Mouse (Mus musculus) erythroid progenitor cell, adult 5-6 weeks (primary cell): ENCODE data around the gene Gpr152. TPM values are rescaled to one million over a fixed set of nuclear protein-coding genes. Genes with fewer than 3 reads are reported as not detected.

Source experiments
- ATAC-seq: replicated peaks from 2 replicates; pipeline ENCODE4 v1.8.0; 2016; ENCODE audit warnings: moderate number of reproducible peaks, mild to moderate bottlenecking, moderate TSS enrichment, inconsistent platforms; ENCODE audit not compliant: poor library complexity, low FRiP score, severe bottlenecking
- total RNA-seq, 2 experiments: library from RNA; stranded (forward) in 1 of 2; stranded (reverse) in 1 of 2; fragments of 150-400 nt in 1 of 2; fragments of 186-747, 209-891 nt in 1 of 2; gene quantifications; 2 replicates each; pipeline versions ENCODE4 v1.2.3 to v1.2.4; 2015 to 2017; ENCODE audit warnings: low replicate concordance in 2 of 2

The Gpr152 gene
- total RNA-seq, 2 experiments from 2014 or later = not detected

DNA sequence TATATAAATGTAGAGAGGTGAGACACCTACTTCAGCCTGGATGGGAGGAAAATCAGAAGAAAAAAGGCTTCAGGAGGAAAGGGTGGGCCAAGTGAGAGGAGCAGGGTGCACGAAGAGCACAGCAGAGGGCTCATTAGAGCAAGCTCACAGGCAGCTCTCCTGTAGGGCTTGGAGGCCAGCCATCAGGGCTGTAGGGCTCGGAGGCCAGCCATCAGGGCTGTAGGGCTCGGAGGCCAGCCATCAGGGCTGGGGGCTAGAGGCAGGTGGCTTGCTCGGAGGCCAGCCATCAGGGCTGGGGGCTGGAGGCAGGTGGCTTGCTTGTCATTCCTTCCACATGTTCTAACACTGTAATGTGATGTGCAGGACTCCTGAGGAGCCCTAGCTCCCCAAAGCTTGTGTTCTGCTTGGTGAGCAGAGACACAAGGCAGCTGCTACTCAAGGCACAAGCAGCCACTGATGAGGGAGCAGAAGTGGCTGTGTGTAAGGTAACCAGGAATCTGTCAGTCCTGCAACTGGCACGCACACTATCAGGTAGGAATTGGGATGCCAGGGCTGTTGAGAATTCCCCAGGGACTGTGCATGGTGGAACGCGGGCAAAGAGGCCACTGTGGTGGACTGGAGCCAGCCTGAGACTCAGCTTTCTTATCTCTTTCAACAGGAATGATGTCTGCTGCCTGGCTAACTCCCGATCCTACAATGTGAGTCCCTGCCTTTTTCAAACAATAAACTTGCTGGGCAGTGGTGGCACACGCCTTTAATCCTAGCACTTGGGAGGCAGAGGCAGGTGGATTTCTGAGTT is 27.3 kb downstream of the Gpr152 start:
- no peak for ATAC-seq

DNA sequence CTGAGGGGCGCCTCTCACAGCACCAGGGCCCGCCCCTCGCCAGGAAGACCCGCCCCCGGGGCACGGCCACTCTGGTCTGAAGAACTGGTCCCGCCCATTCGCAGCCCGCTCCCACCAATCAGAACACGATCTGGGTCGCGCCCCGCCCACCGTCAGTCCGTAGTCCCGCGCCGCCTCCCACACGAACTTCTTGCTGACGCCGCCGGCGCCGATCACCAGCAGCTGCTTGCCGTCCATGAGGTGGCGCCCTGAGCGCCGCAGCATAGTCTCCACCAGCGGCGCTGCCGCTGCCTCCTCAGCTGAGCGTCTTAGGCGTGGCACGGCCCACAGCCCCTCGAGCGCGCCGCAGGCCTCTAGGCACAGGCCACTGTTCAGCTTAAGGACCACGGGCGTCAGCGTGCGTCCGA is 29.8 kb downstream of the Gpr152 start:
- peak; percentile 95 for ATAC-seq

DNA sequence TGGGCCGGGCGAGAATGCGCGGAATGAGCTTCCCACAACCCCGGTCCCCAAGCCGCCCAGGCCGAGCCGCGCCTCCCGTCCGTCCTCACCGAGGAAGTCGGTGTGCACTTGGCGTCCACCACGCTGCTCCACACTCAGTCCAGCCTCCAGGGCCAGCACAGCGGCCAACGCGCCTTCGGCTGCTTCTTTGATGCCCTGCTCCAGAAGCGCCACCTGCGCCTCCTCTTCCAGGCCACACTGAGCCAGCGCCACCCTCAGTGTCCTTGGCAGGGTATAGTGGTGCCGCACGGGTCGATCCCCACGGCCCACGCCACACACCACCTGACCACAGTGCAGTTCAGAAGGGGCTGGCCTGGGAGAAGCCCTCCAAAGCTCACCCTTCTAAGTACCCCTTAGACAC is 30.2 kb downstream of the Gpr152 start:
- ATAC-seq = peak; percentile 9; the same call in 1 of the 2 replicates

DNA sequence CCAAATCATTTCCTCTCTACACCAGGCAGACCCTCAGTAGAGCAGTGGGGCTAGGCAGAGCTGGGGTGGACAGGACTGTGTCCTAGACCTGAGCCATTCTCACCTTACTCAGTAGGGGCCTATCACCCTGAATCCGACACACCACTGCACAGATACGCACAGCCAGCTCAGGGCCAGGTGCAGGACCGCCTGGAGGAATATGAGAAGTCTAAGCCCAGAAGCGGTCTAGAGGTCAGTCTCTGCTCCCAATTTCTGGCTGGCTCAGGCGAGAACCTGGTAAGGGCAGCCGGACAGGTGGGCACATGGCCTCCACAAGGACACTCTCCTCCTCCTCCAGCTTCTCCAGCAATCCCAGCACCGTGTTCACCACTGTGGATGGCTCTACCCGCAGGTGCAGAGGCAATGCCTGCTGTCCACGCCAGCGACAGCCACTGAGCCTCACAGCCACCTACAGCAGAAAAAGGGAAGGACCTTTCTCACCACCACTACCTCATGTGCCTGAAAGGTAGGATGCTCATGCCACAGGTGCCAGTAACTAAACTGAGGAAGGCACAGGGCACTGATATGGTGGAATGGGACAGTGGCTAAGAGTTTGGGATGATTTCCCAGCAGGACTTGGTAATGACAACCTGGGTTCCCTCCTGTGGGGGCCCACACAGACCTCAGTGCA is 31.3 kb downstream of the Gpr152 start:
- ATAC-seq = no peak

DNA sequence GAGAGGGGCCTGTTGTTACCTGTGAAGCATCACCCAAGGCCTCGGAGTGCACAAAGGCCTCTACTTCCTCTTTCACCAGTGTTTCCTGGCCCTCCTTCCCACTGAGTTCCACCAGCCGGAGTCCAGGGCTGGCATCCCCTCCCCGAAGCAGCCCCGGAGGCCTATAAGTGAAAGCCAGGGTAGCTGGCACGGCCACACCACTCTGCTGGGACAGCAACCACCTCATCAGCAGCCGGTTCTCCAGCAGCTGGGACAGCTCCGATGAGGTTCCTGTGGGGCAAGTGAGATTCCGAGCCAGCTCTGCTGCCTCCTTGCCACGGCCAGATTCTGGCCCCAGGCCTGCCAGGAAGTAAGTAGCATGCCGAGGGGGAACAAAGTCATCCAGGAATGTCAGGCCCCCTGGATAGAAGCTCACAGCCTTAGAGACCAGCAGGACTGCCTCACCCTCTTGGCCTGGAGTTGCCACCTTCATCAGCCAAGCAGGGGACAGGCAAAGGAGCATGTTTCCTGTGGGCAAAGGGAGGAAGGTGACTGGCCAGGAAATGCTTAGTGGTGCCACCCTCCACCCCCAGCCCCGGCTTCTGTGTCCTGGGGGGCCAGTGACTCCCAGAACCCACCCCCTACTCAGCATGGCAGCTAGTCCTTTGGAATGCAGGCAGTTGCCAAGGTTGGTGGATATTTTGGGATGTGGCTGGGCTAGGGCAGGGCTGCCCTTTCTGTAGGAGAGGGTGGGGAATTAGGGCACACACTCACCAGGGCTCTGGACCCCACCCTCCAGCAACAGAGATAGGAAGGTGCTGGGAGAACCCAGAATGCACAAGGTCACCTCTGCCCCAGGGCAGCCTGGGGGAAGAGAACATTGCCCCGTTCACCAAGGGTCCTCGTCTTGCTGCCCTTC is 32.1 kb downstream of the Gpr152 start:
- ATAC-seq = no peak

DNA sequence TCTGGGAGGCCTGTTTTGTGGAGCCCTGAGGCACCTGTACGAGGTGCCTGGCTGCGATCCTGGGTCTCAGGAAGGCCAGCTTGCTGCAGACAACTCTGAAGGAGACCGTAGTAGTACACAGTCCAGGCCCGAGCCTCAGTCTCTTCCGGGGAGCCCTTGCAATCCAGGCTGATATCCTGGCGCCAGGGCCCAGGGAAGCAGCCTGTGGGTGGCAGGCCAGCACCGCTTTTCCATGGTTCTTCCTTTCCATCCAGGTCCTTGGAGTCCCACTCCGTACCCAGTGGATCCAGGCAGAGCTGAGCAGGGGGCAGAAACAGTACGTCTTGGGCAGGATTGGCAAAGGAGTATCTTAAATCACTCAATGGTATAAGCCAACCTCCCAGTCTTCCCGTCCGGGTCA is 33.3 kb downstream of the Gpr152 start:
- no peak for ATAC-seq

DNA sequence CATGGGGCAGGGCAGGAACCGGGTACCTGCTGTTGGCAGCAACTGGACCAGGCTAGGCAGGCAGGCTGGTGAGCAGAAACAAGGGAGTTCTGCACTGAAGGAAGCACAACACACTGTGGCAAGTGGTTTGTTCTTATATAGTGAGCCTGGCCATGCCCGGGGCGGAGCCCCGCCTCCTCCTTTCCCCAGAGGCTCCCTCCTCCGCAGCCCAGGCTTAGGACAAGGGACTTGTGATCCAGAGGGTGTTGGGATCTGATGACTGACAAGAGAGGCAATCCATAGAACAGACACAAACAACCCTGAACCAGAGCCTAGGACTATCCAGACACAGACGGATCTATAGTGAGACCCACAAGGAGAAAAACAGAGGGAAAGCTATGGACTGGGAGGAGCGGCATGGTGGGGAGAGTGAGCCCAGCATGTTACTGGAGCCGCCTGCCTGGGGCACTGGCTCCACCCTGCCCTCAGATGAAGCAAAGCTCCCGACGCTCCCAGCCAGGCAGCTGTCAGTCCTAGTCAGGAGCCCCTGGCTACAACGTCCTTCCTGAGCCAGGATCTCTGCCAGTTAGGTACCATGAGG is 35.9 kb downstream of the Gpr152 start, which contains the start of gene Carns1:
Gene Carns1, minus strand, starts transcription at position 112 of the 580 bp plus-strand sequence.
- ATAC-seq = no peak

DNA sequence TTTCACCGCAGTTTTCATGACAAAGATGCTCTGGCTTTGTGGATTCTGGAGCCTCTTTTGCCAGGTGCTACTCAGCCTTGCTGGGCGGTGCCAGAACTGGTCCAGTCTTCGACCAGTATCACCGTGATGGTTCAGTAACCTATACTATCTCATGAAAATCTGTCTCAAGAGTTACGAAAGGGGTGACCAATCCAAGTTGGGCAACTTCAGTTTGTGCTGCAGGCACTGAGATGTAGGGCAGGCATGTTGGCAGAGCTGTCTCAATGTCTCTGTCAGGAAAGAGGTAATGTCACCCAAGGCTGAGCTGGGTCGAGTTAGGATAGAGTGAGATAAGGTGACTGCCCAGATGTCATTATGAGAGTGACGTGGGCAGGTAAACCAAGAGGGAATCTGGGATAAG is 40.8 kb downstream of the Gpr152 start:
- ATAC-seq = no peak

DNA sequence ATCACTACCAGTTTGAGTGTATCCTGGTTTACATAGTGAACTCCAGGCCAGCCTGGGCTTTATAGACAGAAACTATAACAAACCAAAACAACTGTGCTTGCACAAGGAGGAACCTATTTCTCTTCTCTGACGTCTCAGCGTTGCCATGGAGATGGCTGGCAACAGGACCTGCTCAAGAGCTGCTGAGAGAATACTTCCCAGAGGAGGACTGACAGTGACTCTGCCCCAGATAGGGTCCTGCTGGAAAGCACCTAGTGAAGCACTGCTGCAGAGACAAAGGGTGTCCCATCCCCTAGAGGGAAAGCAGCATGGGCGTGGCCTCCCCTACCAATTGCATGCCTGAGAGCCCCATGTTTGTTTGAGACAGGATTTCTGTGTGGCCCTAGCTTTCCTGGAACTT is 42.3 kb downstream of the Gpr152 start:
- ATAC-seq = no peak

DNA sequence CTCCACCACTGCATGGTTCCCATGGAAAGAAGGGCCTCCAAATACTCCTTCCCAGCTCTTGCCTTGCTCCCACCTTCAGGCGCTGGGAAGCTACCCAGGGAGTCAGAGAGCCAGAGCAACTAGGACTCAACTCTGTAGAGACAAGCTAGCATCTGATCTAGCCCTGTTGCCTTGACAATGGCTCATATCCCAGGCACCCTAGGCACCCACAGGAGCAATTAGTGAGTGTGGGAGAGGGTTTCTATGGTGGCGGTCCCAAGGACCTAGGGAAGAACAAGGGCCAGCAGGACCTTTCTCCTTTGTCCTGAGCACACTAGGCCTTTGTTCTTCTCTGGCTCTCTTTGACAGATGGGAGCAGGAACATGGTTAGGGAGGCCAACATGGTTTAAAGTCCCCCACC is 44.1 kb downstream of the Gpr152 start:
- ATAC-seq = no peak

DNA sequence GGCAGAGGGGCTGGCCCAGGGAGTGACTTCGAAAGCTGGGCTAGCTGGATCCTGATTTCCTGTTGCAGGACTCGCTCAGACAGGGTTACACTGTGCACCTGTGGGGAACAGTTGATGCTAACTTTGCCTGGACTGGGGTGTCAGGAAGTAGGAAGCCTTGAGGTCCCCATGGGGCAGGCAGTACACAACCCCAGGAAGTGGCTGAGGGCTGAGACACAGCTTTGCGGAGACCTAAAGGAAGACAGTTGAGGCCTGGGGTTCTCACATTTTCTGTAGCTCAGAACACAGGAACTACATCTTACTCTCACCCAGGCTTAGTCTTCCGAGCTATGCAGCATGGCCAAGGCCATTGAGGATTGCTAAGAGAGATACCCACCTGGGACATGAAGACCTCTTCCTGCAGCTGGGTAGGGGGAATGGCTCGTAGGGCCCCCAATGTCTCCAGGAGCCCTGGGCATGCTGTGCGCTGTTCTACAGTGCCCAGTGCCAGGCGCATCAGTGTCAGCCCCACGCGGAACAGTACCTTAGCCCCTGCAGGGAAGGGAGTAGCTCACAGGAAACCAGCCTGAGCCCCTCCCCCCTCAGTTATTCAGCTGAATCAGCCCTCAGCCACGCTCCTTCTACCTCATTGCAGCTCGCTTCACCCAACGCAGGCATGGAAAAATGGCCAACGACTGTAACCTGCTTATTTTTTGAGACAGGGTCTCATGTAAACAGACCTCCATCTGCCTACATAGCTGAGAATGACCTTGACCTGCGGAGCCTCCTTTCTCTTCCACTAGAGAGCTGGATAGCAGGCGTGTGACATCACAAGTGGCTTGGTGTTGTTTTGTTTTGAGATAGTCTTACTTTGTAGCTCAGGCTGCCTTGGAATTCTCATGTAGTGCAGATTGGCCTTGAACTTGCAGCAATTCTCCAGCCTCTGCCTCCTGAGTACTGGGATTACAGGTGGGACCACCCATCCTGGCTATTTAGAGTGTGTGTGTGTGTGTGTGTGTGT is 45.7 kb downstream of the Gpr152 start:
- ATAC-seq = no peak

DNA sequence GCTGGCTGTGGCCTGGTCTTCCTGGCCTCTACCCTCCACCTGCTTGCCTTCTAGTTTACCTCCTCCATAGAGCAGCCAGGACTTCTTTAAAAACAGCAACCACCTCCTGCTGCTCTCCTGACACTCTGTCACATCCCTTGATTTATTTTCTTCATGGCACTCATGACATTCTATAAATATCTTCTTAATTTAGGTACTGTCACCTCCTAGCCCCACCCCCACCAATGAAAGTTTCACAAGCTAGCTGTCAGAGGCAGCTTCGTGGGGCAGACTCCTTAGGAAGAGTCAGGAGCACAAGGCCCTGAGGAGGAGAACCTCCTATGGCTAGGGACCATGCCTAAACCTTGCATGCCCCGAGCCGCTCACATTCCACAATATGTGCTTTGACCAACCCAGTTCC is 47.7 kb downstream of the Gpr152 start:
- no peak for ATAC-seq

DNA sequence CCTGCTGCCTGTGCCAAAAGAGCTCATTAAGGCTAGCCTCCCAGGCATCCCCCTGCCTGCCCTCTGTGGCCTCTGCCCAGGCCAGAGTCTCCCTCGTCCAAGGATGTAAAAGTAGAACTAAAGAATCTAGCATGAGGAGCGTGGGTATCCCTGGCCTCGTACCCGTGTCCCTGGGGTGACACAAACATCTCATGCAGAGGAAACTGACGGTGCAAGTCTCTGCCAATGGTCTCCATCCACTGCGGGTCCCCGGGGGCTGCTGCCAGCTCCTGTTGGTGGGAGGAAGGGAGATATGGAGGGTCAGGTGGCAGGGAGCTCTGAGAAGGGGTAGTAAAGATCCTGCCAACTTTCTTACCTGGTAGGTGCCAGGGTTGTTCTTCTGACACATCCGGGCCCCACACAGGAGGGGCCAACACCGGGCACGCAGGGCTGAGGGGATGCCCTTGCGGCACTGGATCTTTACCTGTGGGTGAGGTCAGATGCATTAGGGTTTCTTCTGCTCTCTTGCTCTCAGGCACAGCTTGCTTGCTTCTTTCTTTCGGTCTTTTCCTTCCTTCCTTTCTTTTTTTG is 49.5 kb downstream of the Gpr152 start:
- ATAC-seq = no peak

DNA sequence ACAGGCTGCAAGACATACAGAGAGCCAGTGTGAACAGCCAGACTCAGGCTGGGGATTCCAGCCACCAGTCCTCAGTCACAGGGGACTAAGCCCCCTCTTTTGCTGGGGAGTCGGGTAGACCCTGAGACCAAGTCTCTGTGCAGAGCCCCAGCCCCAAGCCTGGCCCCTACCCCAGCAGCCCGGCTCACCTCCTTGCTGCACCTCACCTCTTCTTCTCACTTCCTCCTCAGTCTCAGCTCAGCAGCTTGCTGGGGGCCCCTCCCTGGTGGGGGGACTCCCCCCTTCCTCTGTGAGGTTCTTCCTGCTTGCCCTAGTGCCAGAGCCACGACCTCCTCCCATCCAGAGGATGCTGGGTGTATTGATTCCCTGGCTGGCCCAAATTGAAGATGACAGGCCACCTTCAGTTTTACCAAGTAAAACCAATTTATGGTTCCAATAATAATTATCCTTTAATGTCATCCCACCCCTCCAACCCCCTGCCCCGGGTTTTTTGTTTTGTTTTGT is 51.3 kb downstream of the Gpr152 start, which contains the start of gene Tbc1d10c:
Gene Tbc1d10c, minus strand, starts transcription at position 454 of the 504 bp plus-strand sequence.
- ATAC-seq = no peak

DNA sequence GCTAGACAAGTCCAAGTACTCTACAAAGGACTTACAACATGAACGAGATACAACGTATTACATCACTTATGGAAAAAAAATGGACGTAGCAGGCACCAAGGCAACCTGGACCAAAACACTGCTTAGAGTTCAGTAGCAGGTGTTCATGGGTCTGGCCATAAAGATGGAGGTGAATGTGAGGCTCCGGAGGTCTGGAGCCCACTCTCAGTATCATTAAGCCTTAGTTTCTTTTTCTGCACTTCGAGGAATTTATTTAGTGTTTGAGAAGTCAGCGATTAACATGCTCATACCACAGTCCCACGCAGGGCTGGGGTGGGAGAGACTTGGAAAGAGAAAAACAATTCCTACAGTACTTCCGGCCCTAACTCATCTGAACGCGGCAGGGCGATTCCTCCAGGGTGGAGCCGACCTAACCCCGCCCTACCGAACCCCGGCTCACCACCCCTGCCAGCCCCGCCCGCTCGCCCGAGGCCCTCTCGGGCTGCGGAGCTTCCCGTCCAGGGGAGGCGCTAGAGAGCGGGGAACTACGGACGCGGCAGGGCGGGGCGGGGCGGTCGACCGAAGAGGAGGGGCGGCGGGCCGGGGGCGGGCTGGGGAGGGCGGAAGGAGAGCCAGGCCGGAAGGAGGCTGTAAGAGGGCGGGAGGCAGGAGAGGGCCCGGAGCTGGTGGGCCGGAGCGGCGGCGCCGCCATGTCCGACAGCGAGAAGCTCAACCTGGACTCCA is 52.1 kb downstream of the Gpr152 start, which contains the start of gene Ppp1ca:
Gene Ppp1ca, plus strand, starts transcription at position 538 of the 723 bp plus-strand sequence.
- ATAC-seq = peak; percentile 91

DNA sequence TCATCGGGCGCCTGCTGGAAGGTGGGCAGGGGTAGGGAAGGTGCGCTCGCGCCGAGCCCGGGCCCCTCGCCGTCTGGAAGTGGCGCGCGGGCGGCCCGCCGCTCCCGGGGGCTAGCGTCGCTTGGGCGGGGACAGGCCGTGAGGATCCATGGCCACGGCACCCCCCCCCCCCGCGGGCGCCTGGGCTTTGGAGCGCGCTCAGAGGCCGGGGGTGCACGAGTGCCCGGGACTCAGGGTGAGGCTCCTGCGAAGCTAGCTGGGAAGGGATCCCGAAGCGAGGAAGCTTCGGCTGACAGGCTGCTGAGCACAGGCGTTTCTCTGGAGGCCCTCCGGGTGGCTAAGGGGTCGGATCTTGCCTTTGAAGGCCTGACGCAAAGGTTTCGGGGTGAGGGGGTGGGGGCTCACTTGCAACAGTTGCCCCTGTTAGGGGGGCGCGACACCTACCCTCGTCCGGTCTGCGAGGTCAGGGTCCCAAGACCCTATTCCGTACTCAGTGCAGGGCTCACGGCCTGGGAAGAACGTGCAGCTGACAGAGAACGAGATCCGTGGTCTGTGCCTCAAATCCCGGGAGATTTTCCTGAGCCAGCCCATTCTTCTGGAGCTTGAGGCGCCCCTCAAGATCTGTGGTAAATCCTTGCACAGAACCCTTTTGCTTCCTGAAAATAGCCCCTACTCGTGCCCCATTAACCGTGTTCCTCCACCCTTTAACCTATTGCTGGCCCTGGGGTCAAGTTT is 52.8 kb downstream of the Gpr152 start:
- peak; percentile 22 for ATAC-seq

DNA sequence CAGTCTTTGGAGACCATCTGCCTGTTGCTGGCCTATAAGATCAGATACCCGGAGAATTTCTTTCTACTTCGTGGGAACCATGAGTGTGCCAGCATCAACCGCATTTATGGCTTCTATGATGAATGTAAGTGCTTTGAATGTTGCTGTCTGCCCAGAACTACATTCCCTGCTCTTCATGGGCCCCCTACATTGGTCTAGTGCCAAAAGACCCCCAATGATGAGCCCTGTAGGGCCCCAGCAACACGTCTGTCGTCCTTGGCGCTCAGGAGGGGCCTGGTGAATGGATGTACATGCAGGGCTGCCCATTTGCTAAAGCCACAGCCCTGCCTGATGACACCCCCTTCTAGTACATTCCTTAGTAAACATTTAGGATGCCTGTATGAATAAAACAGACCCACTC is 53.5 kb downstream of the Gpr152 start:
- ATAC-seq = no peak
